Mouse (Mus musculus) ES-Bruce4 (cell line): Measurements from ENCODE around the gene Hdac4. TPM values are rescaled to one million over a fixed set of nuclear protein-coding genes. Genes with fewer than 3 reads are reported as not detected.

Experiments used
- H3K27ac ChIP-seq: 2 replicates; pipeline ENCODE4 v1.5.1; 2012; ENCODE audit warnings: low read length, inconsistent platforms; ENCODE audit not compliant: insufficient read depth
- H3K27me3 ChIP-seq: 2 replicates; pipeline ENCODE4 v1.6.1; 2012; ENCODE audit warnings: mild to moderate bottlenecking, low read length, inconsistent platforms; ENCODE audit not compliant: control insufficient read depth, poor library complexity, insufficient read depth, severe bottlenecking
- H3K36me3 ChIP-seq: 2 replicates; pipeline ENCODE4 v1.6.1; 2012; ENCODE audit warnings: inconsistent platforms, mild to moderate bottlenecking, low read length, moderate library complexity; ENCODE audit not compliant: control insufficient read depth, poor library complexity, insufficient read depth, severe bottlenecking
- H3K4me1 ChIP-seq: one replicate; pipeline ENCODE4 v1.8.1; 2011; ENCODE audit warnings: low read length; ENCODE audit not compliant: control insufficient read depth, insufficient read depth
- H3K4me3 ChIP-seq: 2 replicates; pipeline ENCODE4 v1.5.1; 2011; ENCODE audit warnings: low read depth, mild to moderate bottlenecking, low read length
- H3K9ac ChIP-seq: 2 replicates; pipeline ENCODE4 v1.6.1; 2012; ENCODE audit warnings: low read depth, mild to moderate bottlenecking, inconsistent platforms; ENCODE audit not compliant: poor library complexity, severe bottlenecking
- H3K9me3 ChIP-seq: replicated peaks from 2 replicates; pipeline ENCODE4 v1.6.1; 2012; ENCODE audit warnings: mild to moderate bottlenecking, low read length, inconsistent platforms; ENCODE audit not compliant: control insufficient read depth, poor library complexity, insufficient read depth, severe bottlenecking
- CTCF ChIP-seq: IDR thresholded peaks from one replicate; pipeline ENCODE4 v1.8.1; 2011; ENCODE audit warnings: low read depth, low read length
- EP300 ChIP-seq: IDR thresholded peaks from 2 replicates; pipeline ENCODE4 v1.6.1; 2011; ENCODE audit warnings: low read depth, low read length; ENCODE audit not compliant: insufficient read depth
- POLR2A ChIP-seq: IDR thresholded peaks from one replicate; pipeline ENCODE4 v1.8.1; 2011; ENCODE audit warnings: low read length; ENCODE audit not compliant: insufficient read depth
- polyA plus RNA-seq: library from polyadenylated mRNA; stranded (reverse); fragments of >200 nt; gene quantifications from 2 replicates; pipeline ENCODE4 v1.2.4, GENCODE M21; 2011; ENCODE audit warnings: low read depth; ENCODE audit not compliant: missing spikeins, insufficient read depth, insufficient read length

Hdac4 gene
- polyA plus RNA-seq, 1 experiment = 27.5 TPM

- TF ChIP-seq POLR2A (no peak), CTCF (no peak), EP300 (no peak)
- H3K27me3 ChIP-seq = no peaks in the 10 kb centered on the region
- H3K4me1 ChIP-seq = no peaks in the 10 kb centered on the region
- peaks cover 17% of the 10 kb centered on the region for H3K36me3 ChIP-seq
- H3K9ac ChIP-seq = no peak overlapping the region
- H3K4me3 ChIP-seq = no peak overlapping the region
- H3K9me3 ChIP-seq = no peaks in the 10 kb centered on the region
- H3K27ac ChIP-seq = no peak overlapping the region
These were observed 217.1 kb downstream of the Hdac4 start for GRCm38 (mm10) chr1:91978443-91978842.

- Histone ChIP-seq H3K4me1 (no peaks in the 10 kb centered on the region), H3K4me3 (no peak overlapping the region), H3K9me3 (no peaks in the 10 kb centered on the region), H3K27me3 (no peaks in the 10 kb centered on the region), H3K36me3 (peaks cover 18% of the 10 kb centered on the region), H3K9ac (no peak overlapping the region), H3K27ac (no peak overlapping the region)
- TF ChIP-seq POLR2A = no peak
- TF ChIP-seq CTCF = peak; percentile 54
These were observed 226.7 kb downstream of the Hdac4 start for GRCm38 (mm10) chr1:91968710-91969379.

- Histone ChIP-seq H3K4me1 (peaks cover 3% of the 10 kb centered on the region), H3K4me3 (no peak overlapping the region), H3K27me3 (no peaks in the 10 kb centered on the region), H3K27ac (no peak overlapping the region), H3K36me3 (peaks cover 12% of the 10 kb centered on the region), H3K9me3 (no peaks in the 10 kb centered on the region), H3K9ac (no peak overlapping the region)
- TF ChIP-seq EP300 = no peak
These were observed 228.5 kb downstream of the Hdac4 start for GRCm38 (mm10) chr1:91967041-91967440.

- Histone ChIP-seq H3K27ac (no peak overlapping the region), H3K36me3 (peaks cover 9% of the 10 kb centered on the region), H3K27me3 (no peaks in the 10 kb centered on the region), H3K4me3 (no peak overlapping the region), H3K9me3 (no peaks in the 10 kb centered on the region), H3K4me1 (peaks cover 3% of the 10 kb centered on the region), H3K9ac (no peak overlapping the region)
- no peak for TF ChIP-seq CTCF
- TF ChIP-seq POLR2A = no peak
- no peak for TF ChIP-seq EP300
These were observed 230.8 kb downstream of the Hdac4 start for GRCm38 (mm10) chr1:91964486-91965335.

- peaks cover 13% of the 10 kb centered on the region for H3K36me3 ChIP-seq
- TF ChIP-seq EP300 = peak; percentile 45; the same call in 1 of the 2 replicates
- no peak for TF ChIP-seq POLR2A
- peak; percentile 77 for TF ChIP-seq CTCF
- no peak overlapping the region for H3K9ac ChIP-seq
- H3K27ac ChIP-seq = no peak overlapping the region
- no peaks in the 10 kb centered on the region for H3K27me3 ChIP-seq
- peaks cover 3% of the 10 kb centered on the region for H3K4me1 ChIP-seq
- H3K9me3 ChIP-seq = no peaks in the 10 kb centered on the region
- H3K4me3 ChIP-seq = no peak overlapping the region
These were observed 233.2 kb downstream of the Hdac4 start for GRCm38 (mm10) chr1:91962256-91962655.

- Histone ChIP-seq H3K4me3 (no peak overlapping the region), H3K27ac (no peak overlapping the region), H3K4me1 (peaks cover 3% of the 10 kb centered on the region), H3K9ac (no peak overlapping the region), H3K9me3 (no peaks in the 10 kb centered on the region), H3K27me3 (no peaks in the 10 kb centered on the region), H3K36me3 (peaks cover 17% of the 10 kb centered on the region)
- TF ChIP-seq EP300 = no peak
- no peak for TF ChIP-seq POLR2A
- TF ChIP-seq CTCF = no peak
These were observed 234.3 kb downstream of the Hdac4 start for GRCm38 (mm10) chr1:91961231-91961630.
